Mouse (Mus musculus): Measurements from ENCODE around the gene Nup188. TPM values are rescaled to one million over a fixed set of nuclear protein-coding genes. Genes with fewer than 3 reads are reported as not detected.

Nup188 gene
- total RNA-seq, 2 experiments from 2014 or later: 19.4 to 20.5 TPM

DNA sequence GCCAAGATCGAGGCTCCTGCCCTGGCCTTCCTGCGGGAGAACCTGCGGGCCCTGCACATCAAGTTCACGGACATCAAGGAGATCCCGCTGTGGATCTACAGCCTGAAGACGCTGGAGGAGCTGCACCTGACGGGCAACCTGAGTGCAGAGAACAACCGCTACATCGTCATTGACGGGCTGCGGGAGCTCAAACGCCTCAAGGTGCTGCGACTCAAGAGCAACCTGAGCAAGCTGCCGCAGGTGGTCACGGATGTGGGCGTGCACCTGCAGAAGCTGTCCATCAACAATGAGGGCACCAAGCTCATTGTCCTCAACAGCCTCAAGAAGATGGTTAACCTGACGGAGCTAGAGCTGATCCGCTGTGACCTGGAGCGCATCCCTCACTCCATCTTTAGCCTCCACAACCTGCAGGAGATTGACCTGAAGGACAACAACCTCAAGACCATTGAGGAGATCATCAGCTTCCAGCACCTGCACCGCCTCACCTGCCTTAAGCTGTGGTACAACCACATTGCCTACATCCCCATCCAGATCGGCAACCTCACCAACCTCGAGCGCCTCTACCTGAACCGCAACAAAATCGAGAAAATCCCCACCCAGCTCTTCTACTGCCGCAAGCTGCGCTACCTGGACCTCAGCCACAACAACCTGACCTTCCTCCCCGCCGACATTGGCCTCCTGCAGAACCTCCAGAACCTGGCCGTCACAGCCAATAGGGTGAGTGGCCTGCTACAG, 29.4 kb upstream of the Nup188 start:
- no peak for DNase-seq (ENCODE audit: low spot score in 2 of 2)

DNA sequence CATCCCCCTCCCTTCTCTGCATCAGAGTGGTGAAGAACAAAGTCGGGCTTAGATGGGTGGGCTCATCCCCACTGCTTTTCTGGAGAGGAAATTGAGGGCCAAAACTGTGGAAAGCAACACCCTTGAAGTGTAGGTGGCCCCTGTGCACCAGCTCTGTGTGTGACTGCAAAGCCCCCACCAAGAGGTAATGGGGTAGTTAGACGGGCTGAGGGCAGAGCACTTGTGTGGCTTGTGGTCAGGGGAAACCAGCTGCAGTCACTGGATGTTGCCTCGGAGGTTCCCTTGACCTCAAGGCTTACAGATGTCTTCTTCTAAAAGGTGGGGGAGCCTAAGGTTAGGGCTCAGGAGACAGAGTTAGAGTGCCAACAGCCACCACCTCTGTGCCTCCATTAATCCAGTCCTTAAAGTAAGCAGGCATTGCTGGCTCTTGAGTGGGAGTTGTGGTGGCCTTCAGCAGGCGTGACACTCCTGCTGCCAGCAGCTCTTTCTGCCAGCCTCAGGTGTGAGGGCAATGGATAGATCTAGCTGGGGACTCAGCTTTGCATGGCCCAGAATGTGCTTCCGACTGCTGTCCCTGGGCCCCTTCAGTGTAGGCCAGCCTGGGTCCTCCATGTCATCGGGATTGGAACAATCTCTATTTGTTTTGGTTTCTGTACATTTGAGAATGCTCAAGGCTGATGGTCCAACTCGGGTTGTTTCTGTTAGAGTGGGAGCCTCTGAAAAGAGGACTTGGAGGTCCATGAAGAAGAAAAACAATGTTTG, 28.3 kb upstream of the Nup188 start:
- no peak for DNase-seq (ENCODE audit: low spot score in 2 of 2)

DNA sequence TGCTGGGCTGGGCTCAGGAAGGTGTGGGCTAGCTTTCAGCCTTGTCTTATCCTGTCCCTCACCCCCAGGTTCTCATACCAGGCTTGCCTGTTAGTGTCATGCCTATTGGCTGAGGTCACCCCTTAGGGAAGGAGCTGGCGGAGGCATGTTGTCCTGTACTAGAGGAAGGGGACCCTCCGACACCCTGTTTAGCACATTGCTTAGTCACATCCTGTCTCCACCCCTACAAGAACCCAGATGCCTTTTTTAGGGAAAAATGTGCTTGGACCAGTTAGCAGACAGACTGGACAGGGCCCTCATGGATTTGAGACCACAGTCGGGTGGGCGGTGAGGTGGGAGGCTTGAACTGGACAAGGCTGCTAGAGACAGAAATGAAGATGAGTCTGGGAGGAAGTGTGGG, 27.6 kb upstream of the Nup188 start:
- DNase-seq (ENCODE audit: low spot score in 2 of 2): no peak

DNA sequence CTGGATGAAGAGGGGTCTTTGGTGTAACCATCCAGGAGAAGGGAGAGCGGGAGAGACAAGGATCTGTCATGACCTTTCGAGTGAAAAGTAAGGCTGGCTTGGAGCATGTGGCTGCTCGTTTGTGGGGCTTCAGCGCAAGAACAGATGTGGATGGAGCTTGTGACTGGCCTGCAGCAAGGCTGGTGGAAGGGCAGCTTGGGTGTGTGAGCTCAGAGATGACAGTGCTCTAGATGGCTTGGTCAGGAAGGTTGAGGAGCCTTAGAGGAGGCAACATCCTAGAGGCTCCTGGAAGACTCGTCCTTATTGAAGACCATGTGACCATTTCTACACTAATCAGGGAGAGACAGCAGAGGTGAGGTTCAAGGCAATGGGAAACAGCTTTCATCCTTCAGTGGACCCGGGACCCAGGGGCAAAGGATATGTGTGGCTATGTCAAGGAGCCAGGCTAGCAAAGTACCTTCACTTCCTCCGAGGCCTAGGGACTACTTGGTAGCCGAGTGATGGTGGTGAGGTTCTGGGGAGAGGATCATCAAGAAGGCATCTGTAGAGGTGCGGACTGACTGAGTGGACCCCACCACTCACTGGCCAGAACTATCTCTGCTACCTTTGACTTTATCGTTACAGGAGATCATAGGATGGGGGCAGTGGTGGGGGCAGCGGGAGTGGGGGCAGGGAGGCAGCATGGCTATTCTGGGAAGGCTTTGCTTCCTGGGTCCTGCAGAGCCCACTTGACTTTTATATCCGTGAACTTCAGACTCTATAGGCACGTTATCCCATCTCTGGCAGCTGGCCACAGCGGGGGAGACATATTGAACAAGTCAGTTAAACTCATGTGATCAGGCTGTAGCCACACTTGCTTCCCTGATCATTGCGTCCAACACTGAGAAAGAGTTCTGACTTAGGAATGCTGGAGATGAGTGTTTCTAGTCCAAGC, 26.8 kb upstream of the Nup188 start:
- no peak for DNase-seq (ENCODE audit: low spot score in 2 of 2)

DNA sequence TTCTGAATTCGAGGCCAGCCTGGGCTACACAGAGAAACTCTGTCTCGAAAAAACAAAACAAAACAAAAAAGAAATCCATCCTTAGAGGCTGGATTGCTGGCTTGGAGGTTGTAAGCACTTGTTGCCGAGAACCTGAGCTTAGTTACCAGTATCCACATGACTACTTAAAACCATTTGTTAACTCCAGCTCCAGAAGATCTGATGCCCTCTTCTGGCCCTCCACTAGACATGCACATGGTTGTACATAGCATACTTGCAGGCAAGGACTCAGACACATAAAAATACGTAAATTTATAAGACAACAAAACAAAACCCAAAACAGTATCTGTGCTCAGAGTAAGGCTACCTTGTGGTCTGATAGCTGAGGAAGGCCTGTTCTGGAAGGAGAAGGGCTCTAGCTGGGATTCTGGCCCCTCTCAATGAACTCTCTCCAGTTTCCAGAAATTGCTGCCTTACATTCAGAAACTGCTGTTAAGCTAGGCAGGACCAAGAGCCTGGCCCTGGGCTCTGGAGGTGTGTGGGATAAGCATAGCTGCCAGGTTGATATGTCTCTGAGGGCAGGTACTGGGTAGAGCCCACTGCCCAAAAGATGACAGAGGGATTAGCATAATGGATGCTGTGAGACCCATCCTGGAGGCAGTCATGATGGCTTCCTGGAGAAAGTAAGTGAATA, 25.0 kb upstream of the Nup188 start:
- no peak for DNase-seq (ENCODE audit: low spot score in 2 of 2)

DNA sequence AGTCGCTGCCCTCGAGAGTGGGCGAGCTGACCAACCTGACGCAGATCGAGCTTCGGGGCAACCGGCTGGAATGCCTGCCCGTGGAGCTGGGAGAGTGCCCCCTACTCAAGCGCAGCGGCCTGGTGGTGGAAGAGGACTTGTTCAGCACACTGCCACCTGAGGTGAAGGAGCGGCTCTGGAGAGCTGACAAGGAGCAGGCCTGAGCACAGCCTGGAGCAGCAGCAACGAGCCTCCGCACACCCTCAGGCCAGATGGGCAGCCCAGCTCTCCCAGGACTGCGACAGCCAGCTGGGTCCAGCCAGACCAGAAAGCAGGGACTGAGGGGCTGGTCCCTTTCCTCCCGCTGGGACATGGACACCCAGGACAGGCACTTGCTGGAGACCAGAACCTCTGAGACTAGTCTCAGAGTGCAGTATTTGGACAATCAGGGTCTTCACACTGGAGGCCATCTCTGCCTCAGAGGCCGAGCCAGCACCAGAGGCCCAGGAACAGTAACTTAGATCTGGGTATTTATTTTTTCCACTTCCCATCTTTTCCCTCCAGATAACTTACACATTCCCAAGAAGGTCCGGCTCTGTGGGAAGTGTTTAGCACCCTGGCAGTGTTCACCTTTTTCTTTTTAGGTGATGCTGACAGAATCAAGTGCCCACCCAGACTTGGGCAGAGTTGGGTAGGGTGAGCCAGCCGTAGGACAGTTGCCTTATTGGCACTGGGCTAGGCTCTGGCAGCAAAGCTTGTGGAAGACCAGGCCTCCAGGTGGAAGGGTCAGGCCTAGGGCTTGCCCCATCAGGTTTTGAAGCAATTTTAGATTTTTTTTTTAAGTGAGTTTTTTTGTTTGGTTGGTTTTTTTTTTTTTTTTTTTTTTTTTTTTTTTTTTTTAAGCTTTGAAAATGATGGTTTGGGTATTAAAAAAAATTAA, 24.0 kb upstream of the Nup188 start:
- DNase-seq (ENCODE audit: low spot score in 2 of 2): no peak

DNA sequence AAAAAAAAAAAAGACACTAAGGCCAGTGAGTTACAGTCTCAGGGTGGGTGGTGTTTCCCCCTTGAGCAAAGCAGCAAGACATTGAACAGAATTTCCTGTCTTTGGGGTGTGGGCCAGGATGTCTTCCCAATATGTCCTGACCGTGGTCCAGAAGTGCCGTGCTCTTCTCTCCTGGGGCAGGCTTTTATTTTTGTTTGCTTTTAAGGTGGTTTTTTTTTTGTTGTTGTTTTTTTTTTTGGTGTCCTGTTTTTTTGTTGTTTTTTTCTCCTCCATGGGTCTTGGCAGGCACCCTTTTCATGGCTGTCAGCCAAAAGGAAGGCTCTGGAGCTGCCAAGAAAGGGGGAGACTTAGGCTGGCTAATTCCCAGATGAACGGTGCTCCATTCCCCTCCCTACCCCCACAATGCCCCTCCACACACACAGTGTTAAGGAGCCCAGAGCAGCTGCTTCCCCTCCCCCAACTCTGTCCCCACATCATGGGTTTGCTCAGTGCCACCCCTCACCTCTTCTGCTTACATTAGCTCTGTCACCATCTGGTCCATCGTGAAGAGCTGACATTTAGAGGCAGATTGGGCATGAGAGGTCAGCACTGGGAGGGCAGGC, 23.3 kb upstream of the Nup188 start:
- peak; percentile 75 to 86 for DNase-seq (ENCODE audit: low spot score in 2 of 2)

DNA sequence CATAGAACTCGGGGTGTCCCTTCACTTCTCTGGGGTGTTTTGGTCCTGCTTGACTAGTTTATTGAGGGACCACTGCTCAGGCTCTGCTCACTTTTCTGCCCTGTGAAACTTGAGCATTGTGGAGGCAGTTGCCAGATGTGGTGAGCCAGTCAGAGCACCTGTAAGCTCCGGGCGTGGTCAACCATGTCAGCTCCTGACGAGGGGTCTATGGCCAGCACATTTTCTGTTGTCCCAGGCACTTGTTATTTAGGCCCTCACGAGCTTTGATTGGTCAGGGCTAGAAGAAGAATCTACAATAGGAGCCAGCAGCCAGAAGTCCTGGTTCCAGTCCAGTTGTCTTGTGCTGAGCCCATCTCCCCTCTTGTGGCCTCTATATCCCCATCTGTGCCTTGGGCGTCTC, 22.4 kb upstream of the Nup188 start:
- no peak for DNase-seq (ENCODE audit: low spot score in 2 of 2)

DNA sequence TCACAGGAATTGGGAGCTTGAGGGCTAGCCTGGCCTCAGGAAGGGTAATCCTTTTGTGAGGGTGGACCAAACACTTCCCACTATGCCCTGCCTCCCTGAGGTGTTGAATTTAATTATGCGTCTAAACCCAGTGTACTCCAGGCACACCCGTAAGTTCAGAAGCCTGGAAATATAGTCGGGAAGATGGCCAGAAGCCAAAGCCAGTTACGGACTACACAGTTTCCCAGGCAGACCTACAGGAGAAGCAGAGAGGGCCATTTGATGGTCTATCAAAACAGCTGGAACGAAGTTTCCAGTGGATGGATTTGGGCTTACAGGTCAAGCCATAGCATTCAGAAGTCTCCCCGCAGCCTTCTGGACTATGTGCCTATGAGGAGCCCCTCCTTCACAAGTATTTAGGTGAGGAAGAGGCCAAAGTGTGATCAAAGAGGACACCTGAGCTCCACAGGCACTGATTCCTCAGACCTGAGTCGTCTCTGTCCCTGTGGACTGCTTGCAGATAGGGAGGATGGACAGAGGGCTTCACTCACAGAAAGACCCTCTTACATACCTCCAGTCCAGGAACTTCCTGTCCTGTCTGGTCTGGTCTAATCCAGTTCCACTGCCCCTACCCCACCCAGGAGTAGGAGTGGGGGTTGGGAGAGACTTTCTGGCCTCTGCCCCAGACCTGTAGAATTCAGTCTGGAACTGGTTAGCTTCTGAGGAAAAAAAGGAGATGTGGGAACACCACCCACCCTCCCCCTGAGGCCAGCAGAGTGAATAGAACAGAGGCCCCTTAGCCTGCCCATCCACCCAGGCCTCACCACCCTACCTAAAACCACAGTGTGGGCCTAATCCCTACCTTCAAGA, 21.3 kb upstream of the Nup188 start:
- DNase-seq (ENCODE audit: low spot score in 2 of 2): no peak

DNA sequence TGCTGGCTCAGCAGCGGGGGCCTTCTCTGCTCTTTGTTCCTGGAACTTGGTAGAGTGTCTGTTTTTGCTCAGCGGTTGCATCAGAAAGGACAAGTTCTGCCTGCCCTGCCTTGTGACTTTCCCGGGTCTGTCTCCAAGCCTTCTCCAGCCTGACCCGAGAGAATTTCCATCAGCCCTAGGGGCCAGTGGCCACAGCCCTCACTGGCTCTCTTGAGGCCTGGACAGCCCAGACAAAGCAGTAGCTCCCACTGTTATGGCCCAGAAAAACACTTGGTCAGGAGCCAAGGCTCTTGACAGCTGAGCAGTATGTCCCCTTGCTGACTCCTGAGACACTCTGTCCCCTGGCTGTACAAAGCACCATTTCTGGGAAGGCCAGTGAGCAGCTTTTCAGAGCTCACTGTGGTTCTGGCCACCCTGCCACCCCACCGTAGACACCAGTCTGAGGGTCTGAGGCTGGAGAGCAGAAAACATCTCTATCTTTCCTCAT, 20.4 kb upstream of the Nup188 start, which contains the start of gene Phyhd1:
Phyhd1 (plus strand) TSS at position 437 of the 487 bp plus-strand sequence.
- peak; percentile 53 to 86 for DNase-seq (ENCODE audit: low spot score in 2 of 2)

DNA sequence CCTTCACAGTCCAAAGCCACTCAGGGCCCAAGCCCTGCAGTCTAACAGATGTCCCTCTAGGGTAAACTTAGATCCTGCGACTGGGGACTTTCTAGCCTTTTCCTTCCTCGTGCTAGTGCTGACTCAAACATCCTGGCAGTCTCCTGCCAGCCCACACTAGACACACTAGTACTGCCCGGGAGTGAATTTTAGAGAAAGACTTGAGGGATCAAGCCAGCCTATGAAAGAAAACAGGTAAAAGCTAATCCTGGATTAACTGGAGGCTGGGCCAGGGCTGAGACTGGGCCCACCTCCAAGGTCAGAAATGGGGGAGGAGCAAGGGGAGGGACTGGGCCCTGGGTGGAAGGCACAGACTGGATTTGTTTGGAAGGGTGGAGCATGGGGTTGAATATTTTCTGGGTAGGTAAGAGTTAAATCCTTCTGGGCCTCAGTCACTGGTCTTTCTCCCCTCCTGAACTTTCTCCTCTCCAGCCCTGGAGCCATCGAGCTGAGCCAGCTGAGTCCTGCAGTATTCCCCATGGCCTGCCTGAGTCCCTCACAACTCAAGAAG, 19.7 kb upstream of the Nup188 start:
- DNase-seq (ENCODE audit: low spot score in 2 of 2): peak in 1 of 2 experiments; percentile 56

DNA sequence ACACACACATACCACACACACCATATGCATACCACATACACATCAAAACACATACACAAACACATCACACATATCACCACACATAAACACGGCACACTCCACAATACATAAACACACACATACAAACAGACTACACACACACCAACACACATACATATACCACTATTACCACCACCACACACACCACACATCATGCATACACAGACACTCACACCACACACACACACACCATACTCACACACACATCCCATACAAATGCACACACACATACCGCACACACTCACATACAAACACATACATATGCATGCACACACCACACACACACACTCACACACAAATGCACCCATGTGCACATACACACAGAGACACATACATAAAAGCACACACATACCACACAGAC, 18.7 kb upstream of the Nup188 start:
- no peak for DNase-seq (ENCODE audit: low spot score in 2 of 2)

DNA sequence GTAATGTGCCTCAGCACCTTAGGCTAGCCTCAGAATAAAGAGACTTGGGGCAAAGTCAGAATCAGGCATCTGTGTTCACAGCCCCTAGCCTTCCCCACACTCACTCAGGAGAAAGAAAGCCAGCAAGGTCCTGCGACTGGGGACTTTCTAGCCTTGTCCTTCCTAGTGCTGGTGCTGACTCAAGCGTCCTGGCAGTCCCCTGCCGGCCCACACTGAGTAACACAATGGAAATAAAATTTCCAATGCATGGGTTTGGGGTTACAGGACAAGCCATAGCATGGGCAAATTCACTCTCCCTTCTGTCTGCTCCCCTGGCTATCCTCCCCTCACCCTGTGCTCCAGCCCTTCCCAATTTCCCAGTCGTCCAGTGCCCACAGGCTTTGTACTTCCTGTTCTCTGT, 17.8 kb upstream of the Nup188 start:
- no peak for DNase-seq (ENCODE audit: low spot score in 2 of 2)

DNA sequence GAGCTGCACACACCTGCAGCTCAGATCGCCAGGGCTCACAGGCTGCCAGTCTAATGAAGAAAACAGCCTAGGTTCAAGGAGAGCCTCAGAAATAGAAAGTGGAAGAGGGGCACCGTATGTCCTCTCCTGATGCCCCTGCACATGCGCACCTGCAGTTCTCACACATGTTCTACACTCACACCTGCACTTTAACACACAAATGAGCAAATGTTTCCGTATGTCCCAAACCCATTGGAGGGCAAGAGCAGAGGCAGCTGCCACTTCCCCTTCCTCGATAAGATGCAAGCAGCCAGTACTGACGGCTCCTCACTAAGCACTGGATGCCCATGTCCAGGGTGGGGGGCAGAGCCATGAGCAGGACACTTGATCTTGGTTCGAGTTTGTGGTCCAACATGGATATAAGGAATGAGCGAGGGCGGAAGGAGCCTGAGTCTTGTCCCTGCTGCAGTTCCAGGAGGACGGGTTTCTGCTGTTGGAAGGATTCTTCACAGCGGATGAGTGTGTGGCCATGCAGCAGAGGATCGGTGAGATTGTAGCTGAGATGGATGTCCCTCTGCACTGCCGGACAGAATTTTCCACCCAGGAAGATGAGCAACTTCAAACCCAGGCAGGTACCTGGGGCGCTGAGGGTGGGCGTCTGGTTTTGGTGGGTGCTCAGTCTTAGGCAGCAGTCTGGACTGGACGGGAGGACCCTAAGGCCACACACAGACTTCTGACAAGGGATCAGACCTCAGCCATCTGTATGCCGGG, 16.8 kb upstream of the Nup188 start:
- DNase-seq (ENCODE audit: low spot score in 2 of 2): no peak

DNA sequence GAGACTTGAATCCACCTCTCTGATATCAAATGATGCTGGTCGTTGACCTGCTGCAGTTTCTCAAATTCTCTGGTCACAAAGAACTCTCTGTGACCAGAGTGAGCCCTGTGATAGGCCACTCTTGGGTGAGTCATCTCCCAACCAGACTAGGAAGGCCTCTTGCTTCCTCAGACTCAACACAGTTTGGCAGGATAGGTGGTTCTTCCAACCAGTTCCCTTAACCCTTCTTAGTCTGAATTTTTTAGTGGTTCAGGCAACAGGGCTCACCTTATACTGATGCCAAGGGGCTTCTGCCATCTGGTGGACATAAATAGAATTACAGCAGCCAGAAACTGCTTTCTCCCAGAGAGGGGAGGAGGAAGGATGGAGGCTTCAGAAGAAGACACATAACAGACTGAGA, 16.1 kb upstream of the Nup188 start:
- DNase-seq (ENCODE audit: low spot score in 2 of 2): peak; percentile 73 to 83

DNA sequence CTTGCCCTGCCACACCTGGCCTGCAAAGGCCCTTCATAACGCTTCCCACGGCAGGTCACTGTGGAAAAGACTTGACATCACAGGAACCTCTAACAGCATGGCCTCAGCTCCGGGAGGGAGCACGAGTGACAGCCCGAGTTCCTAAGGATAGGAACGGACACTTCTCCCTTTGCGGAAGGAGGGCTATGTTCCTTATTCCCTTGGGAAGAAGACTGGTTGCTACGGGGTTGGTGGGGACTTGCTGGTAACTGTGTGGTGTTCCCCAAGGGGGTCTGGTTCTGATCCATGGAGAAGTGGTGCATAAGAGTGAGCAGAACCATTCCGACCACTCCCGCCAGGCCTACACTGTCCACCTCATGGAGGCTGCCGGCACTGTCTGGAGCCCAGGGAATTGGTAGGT, 5.5 kb upstream of the Nup188 start, which contains the start of gene Gm28038:
Gm28038 (plus strand) TSS at position 301 of the 400 bp plus-strand sequence.
- no peak for DNase-seq (ENCODE audit: low spot score in 2 of 2)

DNA sequence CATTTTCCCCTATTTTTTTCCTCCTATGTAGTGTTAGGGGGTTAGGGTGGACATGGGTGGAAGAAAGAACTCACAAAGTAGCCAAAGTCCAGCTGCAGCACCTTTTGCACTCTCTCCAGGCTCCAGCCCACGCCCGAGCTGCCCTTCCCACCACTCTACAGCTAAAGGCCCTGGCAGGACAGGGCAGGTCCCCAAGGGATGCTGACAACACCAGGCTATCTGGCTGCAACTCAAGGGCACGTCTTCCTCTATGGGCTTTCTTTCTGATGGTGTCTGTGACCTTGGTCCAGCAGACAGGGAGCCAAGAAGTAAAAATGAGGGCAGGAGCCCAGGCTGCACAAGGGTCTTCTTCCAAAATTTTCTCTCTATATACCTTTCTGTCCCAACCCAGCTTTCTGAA, 4.5 kb upstream of the Nup188 start:
- DNase-seq (ENCODE audit: low spot score in 2 of 2): no peak
